Mouse (Mus musculus): ENCODE measurements at regions not wholly inside any gene's neighbourhood (a gene's known extent, or its start where the extent isn't known, plus 50 kb on each side); places are given as distances from the start of the nearest gene placed in this dataset.

DNA sequence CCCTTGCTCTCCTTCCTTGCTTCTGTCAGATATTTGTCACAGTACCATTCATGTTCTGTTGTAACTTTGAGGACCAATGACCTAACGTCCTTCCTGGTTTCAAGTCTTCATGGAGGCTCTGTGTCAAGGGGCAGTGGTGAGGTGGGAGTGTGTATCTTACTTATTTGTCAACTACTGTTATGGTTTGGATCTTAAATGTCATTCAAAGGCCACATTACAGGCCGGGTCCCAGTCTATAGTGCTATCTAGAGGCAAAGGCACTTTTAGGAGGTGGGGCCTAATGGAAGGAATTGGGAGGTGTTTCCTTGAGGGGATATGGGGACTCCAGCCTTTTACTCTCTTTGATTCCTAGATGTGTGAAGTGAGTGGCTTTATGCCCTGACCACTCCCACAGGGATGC lies 91.0 kb upstream of the Ccn6 start:
- no peak for DNase-seq (ENCODE audit: low spot score in 2 of 2)

DNA sequence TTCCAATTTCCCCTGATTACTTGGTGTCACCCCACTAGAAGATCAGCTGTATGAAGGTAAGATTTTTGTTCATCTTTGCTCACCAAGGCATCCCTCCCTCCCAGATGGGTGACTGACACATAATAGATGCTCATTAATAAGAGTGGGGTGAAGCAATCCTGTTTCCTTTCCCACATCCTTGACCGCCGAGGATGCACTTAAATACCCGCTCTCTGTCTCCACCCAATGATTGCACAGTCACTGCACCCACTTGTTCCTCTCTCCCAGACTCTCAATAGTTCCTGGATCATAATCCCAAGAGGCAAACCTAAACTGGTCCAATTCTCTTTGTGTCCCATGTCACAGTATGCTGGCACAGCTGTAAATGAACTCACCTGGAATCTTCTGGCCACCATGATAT lies 86.4 kb upstream of the Ccn6 start:
- DNase-seq (ENCODE audit: low spot score in 2 of 2): no peak

DNA sequence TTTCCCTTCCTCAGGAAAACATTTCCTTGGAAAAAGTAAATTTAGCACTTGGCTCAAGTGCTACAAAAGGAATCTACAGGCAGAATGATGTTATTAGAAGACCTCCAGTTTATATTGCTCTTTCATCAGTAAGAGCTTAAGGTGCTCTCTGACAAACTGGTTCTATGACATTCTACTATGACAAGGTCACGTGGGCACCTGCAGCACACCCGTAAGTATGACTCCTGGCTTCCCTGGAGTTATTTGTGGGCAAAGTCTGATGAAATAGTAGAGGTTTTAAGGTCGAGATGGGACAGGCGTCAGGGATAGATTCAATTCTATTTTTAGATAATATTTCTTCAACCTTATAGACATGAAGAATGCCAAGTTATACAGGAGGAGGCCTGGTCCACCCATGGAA lies 84.9 kb upstream of the Ccn6 start:
- DNase-seq (ENCODE audit: low spot score in 2 of 2): no peak

DNA sequence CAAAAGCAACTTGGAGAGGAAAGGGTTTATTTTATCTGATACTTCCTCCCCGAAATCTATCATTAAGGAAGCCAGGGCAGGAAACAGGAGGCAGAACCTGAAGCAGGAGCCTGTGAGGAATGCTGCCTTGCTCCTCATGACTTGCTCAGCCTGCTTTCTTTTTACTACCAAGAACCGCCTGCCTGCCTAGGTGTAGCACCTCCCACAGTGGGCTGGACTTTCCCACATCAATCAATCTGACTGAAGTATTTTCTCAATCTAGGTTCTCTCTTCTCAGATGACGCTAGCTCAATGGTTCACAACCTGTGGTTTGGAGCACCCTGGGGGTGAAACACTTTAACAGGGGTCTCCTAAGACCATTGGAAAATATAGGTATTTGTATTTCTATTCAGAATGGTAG lies 83.4 kb upstream of the Ccn6 start:
- DNase-seq (ENCODE audit: low spot score in 2 of 2): no peak

DNA sequence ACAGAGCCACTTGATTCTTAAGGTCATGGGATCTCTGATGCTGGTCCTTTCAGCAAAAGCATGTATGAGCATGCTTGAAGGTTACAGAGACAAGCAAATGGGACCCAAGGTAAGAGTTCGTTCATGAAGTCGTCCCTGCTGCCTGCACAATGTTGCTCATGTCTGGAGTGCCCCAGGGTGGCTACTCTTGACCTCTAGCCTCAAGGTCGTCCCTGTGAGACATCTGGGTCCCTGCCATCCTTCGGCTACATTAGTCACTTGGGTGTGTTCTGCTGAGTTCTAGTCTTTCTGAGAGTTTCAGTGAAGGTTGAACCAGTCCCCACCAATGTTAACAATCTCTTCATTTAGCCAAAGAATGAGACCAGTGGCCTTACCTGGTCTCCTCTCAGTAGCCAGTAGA lies 81.5 kb upstream of the Ccn6 start:
- DNase-seq (ENCODE audit: low spot score in 2 of 2): no peak

DNA sequence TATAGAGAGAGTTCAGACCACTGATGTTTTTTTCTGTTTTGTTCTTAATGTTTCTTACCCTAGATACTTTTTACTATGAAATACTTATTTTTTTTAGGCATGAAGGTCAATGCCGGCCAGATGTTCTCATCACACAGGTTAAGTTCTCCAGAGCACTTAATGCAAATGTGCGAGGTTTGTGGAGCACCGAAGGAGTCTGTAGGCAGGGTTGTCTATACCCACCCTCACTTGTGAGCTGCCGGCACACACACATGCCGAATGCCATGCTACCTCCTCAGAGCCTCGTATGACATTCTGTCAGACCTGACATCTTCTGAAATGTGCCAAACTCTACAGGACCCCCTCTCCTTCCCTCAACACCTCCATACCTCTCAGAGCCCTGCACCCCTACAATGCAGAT lies 80.5 kb upstream of the Ccn6 start:
- DNase-seq (ENCODE audit: low spot score in 2 of 2): no peak

DNA sequence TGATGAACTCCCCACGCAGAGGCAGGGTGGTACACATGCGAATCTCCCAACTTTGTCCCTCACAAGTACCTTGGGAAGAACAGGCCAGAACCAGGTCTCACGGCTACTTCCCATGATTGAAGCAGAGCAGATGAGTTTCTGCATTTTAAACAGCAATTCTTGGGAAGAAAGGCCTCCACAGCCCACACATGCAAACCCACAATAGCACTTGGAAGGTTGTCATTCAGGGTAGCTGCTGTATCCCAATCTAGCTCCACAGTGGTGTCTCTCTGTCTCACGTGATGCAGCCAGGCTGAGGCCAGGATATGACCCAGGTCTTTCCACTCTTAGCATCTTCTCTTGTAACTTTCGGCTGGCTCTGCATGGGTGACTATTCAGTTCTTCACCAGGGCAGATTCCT lies 78.8 kb upstream of the Ccn6 start:
- no peak for DNase-seq (ENCODE audit: low spot score in 2 of 2)

DNA sequence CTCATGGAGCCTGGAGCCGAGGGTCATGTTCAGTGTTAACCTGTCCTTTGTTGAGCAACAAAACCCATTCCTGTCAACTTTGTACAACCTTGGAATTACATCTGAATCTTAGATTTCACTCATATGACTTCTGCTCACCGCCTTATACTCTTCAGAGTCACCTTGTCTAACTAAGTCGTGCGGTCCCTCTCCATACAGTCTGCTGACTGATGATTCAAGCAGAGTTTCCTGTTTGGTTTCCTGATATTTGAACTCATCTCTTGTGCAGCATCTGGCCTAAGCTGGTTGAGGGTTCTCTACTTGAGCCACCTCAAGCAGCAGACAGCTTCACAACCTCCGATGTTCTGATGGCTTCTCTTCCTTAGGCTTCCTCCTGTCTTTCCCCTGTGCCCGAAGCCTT lies 78.3 kb upstream of the Ccn6 start:
- DNase-seq (ENCODE audit: low spot score in 2 of 2): no peak

DNA sequence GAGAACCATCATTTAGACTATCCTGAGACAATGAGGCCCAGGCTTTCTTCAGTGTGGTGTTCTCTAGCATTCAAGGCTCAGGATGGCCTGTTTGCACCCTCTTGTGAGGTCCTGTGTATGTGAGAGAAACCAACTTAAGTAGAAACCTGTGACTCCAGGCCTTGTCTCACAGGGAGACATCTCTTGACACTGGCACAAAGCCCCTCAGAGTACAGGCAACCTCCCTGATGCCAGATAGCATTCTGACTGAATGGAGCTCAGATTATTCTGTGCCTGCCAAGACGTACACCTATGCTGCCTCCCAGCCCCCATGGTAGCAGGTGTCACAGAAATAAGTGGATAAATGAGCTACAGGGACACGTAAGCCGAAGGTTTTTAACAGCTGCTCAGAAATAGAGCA lies 77.9 kb upstream of the Ccn6 start:
- DNase-seq (ENCODE audit: low spot score in 2 of 2): no peak

DNA sequence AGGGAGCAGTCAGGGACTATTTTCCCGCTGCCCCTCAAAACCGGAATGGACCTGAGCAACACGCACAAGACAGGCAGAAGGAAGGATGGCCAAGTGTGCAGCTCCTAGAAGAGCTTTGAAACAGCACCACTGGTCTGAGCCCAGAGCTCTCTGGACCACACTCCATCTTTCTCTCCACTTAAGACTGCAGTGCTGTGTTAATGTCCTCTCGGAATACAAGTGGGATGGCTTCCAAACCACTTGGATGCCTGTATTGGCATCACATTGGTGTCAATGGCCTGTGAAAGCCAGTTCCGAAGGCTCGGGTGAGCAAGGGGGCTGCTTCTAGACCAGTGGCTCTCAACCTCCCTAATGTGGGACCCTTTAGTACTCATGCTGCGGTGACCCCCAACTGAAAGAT lies 77.4 kb upstream of the Ccn6 start:
- DNase-seq (ENCODE audit: low spot score in 2 of 2): no peak

DNA sequence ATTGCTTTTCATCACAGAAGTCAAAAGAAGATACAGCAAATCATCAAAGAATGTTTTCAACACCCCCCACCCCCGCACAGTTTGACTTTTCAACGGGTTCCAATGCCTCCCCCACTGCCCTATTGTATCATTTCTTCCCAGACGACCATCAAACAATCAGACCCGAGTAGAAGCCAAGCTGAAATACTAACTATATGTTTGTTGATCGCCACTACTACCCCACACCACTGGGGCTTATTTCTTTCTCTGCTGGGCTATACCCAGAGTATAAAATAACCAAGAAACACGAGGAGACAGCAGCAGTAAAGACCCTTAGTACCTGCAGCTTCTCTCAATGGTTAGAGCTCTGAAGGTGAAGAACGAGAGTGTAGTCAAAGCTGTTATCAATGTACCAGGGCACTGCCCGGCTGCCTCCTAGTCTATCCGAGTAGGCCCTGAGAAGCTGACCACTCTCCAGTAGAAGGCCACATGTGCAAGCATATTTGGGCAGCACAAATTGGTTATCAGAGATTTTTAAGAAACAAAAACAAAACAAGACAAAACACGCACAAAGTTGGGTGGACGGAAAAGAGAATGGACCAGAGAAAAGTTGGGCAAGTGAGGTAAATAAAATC lies 76.7 kb upstream of the Ccn6 start:
- no peak for DNase-seq (ENCODE audit: low spot score in 2 of 2)

DNA sequence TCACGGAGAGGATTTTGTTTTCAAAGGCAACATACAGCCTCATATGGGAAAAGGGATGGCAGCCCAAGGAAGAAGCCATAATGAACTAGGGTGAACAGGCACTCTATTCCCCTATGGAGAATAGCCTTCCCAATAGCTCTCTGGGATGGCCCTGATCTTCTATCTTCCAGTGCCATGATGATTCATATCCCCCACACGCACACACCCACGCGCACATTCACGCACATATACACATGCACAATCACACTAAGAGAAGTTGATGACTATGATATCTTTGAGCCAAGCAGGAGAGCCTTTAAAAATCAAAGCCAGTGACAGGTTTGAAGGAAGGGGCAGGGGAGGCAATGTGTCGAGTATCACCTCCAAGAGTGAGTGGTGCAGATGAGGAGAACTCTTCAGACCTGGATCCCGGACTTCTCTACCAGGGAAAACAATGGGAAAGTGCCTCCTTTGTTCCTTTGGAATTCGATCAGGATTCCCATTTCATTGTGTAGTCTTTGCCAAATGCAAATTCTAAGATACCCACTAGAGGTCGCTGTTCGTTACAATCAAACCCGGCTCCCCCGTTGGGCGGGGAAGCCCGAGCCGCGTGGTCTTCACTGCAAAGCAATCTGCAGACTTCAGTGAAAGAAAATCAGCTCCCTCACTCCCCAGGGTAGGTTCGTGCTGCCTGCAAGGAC lies 76.0 kb upstream of the Ccn6 start:
- peak; percentile 79 to 90 for DNase-seq (ENCODE audit: low spot score in 2 of 2)

DNA sequence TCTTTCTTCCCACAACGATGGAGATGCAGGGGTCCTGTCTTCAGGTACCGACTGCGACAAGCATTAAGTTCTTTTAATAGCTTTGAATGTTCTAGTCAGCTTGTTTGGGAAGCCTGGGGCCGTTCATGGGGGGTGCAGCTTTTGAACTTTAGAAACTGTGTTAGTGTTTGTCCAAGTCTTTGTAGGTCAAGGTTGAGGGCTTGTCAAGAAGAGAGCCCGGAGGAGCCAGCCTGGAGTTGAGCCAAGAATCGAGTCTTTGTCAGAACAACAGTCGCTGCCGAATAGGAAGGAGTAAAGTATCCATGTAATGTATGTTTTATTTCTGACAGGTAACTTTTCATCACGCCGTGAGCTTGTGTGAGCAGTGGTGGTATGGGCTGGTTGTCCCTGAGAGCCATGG lies 75.0 kb upstream of the Ccn6 start:
- DNase-seq (ENCODE audit: low spot score in 2 of 2): no peak

DNA sequence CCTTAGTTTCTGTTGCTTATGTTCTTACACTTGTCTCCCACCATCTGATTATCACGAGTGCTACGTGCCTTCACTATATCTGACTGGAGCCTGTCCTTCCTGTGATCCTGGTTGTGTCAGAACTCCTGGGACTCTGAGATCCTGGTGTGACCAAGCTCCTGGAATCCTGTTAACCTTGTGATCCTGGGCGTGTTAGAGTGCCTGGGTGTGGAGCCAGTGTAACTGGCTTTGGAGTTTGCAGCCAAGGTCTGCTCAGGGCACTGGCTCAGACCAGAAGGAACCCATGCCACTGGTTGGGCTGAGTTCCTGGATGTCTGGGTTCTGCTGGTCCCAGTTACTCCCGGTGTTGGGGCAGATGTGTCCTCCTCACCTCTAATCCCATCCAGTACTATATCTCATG lies 74.0 kb upstream of the Ccn6 start:
- no peak for DNase-seq (ENCODE audit: low spot score in 2 of 2)

DNA sequence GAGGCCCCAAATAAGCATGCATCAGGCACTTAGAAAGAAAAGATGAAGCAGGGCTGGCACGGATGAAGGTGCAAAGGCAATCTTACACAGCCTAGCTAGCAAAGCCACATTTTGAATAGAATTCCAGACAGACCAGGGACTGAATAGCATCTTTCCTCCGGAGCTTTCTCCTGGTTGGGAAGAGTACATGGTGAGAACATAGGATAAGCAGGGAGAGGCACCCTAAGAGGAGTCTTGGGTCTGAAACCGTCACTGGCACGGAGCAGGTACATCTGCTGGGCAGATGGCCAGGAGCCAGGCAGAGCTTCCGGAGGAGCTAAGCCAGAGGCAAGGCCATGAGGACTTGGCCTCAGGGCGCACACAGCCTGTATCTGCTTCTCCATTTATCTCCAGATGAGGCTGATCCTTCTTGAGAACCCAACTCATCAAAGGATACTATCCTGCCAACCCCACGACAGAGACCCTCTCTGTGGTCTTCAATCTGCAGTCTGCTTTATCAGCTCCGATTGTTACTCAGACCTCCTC lies 70.4 kb upstream of the Ccn6 start:
- DNase-seq (ENCODE audit: low spot score in 2 of 2): no peak

DNA sequence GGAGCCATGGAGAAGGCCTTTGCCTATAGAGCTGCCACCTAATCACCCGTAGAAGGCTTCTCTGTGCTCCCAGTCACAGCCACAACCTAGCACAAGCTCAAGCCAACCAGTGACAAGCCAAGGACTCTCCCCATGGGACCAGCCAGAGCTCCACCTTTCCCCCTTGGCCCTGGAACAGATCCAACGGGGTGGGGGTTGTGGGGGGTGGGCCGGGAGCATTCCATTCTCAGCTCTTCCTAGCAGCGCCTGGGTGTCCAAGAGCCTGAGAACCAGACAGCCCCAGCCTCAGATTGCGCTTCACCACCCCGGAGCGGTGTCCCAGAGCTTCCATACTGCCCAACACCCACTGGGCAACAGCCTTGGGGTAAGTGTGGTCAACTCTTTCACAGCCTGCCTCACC lies 69.6 kb upstream of the Ccn6 start:
- no peak for DNase-seq (ENCODE audit: low spot score in 2 of 2)

DNA sequence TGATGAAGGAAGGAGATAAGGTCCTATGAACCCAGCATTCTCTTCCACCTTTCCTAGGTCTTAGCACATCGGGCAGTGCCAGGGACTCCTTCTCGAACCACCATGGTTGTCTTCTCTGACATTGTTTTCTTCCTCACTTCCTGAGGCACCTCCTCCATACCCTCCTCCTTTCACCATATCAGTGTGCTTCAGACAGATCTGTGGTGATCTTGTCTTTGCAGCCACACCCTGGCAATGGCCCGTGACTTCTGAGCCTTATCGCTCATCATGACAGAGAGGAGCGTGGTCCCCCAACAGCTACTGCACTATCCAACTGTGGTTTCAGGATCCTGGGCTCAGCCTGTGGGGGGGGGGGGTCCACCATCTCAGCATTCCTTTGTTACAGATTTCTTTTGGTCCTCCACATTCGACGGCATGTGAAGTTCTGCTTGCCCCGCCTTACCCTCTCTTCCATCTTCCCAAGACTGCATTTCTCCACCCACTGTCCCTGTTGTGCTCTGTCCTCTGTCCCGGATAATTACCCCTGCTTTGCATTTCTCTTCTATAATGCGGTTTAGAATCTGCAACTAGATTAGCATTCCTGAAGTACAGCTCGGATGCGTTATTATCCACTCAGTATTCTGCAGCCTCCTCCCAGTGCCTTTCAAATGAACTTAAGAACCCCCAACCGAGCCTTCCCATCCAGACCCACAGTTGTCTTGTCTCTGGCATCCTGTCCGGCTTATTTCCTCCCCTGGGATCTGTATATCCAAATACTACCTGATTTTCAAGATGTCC lies 67.2 kb upstream of the Ccn6 start:
- no peak for DNase-seq (ENCODE audit: low spot score in 2 of 2)

DNA sequence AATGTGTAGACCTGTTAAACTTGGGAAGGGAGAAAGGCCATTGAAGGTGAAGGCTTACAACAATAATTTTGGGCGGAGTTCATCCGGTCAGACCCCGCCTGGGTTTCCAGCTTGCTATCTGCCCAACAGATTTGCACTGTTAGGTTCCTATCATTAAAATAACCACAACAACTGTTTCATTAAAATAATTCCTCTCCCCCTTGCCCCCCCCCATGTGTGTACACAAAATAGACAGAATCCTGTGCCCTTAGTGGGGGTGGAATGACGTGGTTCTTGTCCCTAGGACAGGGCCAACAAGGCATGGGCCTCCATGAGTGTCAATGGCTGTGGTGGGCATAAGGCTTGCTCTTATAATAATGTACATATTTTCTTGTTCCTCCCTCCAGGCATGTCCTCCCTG lies 65.6 kb upstream of the Ccn6 start:
- no peak for DNase-seq (ENCODE audit: low spot score in 2 of 2)

DNA sequence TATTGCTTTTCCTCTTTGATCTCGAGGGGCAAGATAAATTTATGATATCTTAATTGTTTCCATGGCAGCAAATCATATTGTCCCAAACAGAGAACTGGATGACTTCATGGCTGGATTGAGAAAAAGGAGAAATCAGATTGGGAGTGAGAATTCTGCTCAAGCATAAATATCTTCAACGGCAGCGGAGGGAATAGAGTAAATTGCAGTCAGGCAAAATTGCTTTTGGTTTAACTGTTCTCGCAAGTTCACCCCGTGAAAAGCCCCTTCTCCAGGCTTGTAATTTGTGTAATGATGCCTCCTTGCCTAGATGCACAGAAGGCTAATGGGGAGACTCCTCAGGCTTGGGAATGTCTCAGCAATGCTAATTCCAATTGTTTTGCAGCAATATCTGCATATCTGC lies 64.4 kb upstream of the Ccn6 start:
- DNase-seq (ENCODE audit: low spot score in 2 of 2): no peak

DNA sequence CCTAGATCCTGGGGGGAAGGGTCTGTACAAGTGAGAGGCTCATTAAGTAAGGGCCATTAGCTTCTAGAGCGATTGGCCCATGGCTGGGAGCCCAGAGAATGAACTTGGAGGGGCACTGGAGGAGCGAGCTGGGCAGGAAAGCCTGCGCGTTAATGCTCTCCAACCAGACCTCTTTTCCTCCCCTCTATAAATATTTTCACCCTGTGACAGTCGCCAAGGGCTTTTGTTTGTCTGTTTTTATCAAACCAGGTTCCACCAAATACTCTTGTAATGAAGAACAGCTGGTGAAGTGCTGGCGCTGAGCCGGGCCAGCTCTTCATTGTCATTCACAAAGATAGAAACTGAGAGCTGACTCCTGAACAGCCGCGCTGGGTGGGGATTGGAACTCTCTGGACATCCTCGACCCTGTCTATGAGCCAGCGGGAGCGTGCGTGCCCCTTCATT lies 63.9 kb upstream of the Ccn6 start:
- peak in 1 of 2 experiments; percentile 30 for DNase-seq (ENCODE audit: low spot score in 2 of 2)

DNA sequence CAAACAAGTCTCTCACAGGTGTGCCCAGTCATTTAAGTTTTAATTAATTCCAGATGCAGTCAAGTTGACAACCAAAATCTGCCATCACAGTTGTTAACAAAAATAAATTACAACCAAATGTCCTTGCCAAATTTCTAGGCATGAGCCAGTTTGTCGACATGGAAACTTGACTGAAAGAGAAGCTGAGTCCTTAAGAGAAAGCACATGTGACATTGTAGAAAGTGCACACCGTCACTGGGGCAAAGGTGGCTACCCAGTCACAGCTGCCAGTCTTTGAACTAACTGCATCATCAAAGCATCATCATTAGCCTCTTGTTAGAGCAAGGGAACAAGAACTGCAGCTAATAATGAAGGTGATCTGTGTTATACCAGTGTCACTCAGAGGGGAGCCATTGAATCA lies 62.9 kb upstream of the Ccn6 start:
- DNase-seq (ENCODE audit: low spot score in 2 of 2): no peak

DNA sequence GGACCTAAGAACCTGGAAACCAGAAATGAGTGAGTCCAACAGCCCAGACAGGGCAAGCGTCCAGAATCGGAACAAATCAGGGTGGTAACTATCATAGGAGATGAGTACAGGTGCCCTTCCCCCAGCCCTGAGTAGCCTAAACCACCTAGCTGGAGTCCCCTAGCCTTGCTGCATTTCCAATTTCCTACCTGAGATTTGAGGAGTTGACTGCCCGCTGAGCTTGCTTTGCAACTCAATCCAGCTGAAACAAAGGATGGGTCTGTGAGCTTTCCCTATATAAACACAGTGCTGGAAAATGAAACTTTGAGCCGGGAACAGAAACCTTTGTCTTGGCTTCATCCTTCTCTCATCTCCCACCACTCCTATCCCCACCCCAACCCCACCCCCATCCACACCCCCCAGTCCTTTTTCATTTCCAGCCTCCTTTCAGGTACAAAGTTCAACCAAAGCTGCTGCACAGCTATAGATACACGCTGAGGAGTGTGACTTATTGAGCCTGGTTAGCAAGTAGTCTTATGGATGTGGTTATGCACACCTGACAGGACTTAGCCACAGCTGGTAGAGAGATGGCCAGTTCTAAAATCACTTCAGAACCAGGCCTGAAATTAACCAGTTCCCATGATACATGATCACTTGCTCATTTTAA lies 61.0 kb upstream of the Ccn6 start:
- DNase-seq (ENCODE audit: low spot score in 2 of 2): no peak

Measured in layer of hippocampus, postnatal 14 days (tissue).